Mouse (Mus musculus) olfactory bulb, adult 2 months (tissue): ENCODE data around the gene Zer1.

ENCODE experiments used
- CTCF ChIP-seq: fragments of 200-500 bp; IDR thresholded peaks from 2 replicates; pipeline ENCODE4 v1.5.1; 2012; ENCODE audit warnings: low read depth, mild to moderate bottlenecking, low read length, moderate library complexity; ENCODE audit not compliant: insufficient read depth
- POLR2A ChIP-seq: fragments of 200-500 bp; IDR thresholded peaks from 2 replicates; pipeline ENCODE4 v1.6.1; 2012; ENCODE audit warnings: mild to moderate bottlenecking, low read depth, low read length, moderate library complexity; ENCODE audit not compliant: insufficient read depth

DNA sequence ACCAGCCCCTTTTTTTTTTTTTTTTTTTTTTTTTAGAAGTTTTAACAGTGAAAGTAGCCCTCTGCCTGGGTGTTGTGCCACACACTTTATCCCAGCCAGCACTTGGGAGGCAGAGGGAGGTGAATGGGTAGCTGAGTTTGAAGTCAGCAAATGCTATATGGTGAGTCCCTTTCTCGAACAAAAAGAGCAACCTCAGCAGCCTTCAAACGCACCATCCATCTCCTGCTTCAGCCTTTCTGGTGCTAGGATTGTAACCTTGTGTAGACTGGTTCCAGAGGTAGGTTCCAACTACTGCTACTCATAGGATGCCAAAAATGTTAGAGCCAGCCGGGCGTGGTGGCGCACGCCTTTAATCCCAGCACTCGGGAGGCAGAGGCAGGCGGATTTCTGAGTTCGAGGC is 47.9 kb downstream of the Zer1 start:
- TF ChIP-seq POLR2A (no peak), CTCF (no peak)
